Mouse (Mus musculus): Measurements from ENCODE around the gene Gm20388.

DNA sequence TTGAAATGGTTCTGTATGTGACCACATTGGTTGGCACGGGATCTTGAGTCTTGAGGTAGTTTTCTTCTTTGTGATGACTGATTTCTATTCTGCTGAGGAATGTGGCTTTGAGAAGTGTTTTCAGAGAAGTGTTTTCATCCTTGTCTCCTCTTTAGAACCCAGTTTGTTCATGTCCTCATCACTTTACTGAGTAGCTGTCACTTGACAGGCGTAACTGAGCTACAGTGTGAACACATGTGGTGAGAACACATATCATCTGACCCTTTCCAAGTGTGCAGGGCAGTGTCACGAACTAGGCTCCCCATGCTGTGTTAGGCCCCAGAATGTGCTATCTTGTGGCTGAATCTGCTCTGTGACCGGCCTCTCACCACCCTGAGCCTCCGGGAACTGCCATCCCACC lies 2181.8 kb downstream of the Gm20388 start:
- TF ChIP-seq POLR2A (IDR thresholded peaks at IDR 0.05; ENCODE audit: borderline replicate concordance, control insufficient read depth, low read depth, low read length) (no peak), CTCF (IDR thresholded peaks at IDR 0.05; ENCODE audit: control insufficient read depth, insufficient read depth, low read length) (no peak)

Data from bone marrow, adult 2 months (tissue).